Mouse (Mus musculus): ENCODE measurements at regions not wholly inside any gene's neighbourhood (a gene's known extent, or its start where the extent isn't known, plus 50 kb on each side); places are given as distances from the start of the nearest gene placed in this dataset.

DNA sequence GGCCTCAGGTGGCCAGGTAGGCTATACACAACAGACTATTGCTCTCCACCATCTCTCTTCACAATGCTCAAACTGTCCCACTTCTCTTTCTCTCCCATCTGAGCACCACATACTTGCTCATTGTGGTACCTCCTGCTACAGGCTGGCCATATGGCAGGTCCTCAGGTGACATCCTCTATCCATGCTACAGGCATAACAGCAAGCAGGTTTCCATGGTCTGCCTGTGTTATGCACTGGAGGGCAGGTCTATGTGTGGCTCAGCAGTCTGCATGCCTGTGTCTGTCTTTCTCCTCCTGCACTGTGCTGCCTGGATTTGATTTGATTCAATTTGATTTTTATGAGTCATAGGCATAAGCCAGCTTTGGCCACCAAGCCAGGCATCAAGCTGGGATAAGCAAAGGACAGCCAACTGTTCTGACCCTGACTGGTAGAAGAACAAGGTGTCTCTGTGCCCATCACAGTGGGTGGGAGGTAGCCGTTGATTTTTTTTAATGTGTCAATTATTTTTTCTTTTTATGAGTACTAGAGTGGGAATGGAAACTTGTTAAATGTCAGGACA lies 118.8 kb upstream of the Syt1 start:
- Histone ChIP-seq H3K4me1 (replicated peaks; ENCODE audit: control insufficient read depth, insufficient read depth, low read length) (no peaks in the 10 kb centered on the region), H3K9me3 (ENCODE audit: control insufficient read depth, low read length) (no peaks in the 10 kb centered on the region), H3K4me2 (no peak overlapping the region), H3K9ac (ENCODE audit: low read depth, low read length) (no peak overlapping the region), H3K4me3 (ENCODE audit: low read depth, low read length) (no peak overlapping the region), H3K27ac (ENCODE audit: low read depth, low read length) (no peak overlapping the region), H3K36me3 (ENCODE audit: control insufficient read depth, insufficient read depth, low read length) (no peaks in the 10 kb centered on the region), H3K27me3 (replicated peaks; ENCODE audit: control insufficient read depth, insufficient read depth, low read length) (no peaks in the 10 kb centered on the region)
- WGBS, result 83% methylated on average over 1 of the region's 1 CpGs
- DNase-seq (ENCODE audit: low spot score) (no peak), ATAC-seq (replicated peaks; ENCODE audit: low FRiP score) (no peak)

DNA sequence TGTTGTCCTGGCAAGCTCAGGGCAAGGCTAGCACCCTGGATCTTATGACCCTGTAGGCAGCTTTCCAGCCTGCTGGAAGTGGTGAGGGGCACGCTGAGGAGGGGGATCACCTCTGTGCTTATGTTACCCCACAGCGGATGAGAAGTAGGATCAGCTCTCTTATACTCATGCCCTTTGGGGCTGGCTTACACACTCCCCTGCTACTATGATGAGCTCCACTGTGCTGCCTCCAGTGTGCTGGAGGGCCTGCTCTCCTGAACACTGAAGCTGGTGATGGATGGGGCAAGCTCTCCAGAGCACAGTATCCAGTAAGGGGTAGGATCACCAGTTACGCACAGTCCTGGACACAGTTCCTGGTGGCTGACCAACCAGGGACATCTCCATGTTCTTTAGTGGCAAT lies 118.3 kb upstream of the Syt1 start:
- H3K27ac ChIP-seq (ENCODE audit: low read depth, low read length), result no peak overlapping the region
- H3K4me3 ChIP-seq (ENCODE audit: low read depth, low read length), result no peak overlapping the region
- 89% methylated on average over 3 of the region's 3 CpGs for WGBS
- ATAC-seq (replicated peaks; ENCODE audit: low FRiP score), result 0 out of 2 replicates have a peak, but pooled peaks have one; percentile 12
- H3K4me1 ChIP-seq (replicated peaks; ENCODE audit: control insufficient read depth, insufficient read depth, low read length), result no peaks in the 10 kb centered on the region
- no peaks in the 10 kb centered on the region for H3K36me3 ChIP-seq (ENCODE audit: control insufficient read depth, insufficient read depth, low read length)
- H3K4me2 ChIP-seq, result no peak overlapping the region
- no peak for DNase-seq (ENCODE audit: low spot score)
- H3K27me3 ChIP-seq (replicated peaks; ENCODE audit: control insufficient read depth, insufficient read depth, low read length), result no peaks in the 10 kb centered on the region
- no peak overlapping the region for H3K9ac ChIP-seq (ENCODE audit: low read depth, low read length)
- H3K9me3 ChIP-seq (ENCODE audit: control insufficient read depth, low read length), result no peaks in the 10 kb centered on the region

DNA sequence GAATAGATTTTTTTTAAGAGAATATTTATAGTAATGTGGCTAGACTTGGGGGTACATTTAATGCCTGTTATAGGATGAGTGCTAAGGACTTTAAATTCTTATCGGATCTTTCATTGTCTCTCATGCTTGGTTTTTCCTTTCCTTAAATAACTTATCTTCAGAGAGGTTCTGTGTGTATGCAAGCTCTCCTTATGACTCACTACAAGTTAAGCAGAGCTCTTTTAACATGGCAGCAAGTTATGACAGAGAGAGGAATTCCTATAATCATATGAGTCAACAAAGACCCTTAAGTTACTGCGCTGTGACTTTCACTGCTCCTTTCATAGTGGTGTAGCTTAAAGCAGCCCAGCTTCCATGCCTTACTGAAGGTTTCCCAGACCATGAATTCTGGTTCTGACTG lies 115.9 kb upstream of the Syt1 start:
- Histone ChIP-seq H3K27me3 (replicated peaks; ENCODE audit: control insufficient read depth, insufficient read depth, low read length) (no peaks in the 10 kb centered on the region), H3K9ac (ENCODE audit: low read depth, low read length) (no peak overlapping the region), H3K36me3 (ENCODE audit: control insufficient read depth, insufficient read depth, low read length) (no peaks in the 10 kb centered on the region), H3K4me3 (ENCODE audit: low read depth, low read length) (no peak overlapping the region), H3K4me2 (no peak overlapping the region), H3K4me1 (replicated peaks; ENCODE audit: control insufficient read depth, insufficient read depth, low read length) (no peaks in the 10 kb centered on the region), H3K27ac (ENCODE audit: low read depth, low read length) (no peak overlapping the region), H3K9me3 (ENCODE audit: control insufficient read depth, low read length) (no peaks in the 10 kb centered on the region)
- ATAC-seq (replicated peaks; ENCODE audit: low FRiP score), result no peak
- WGBS, result 89% methylated on average over 2 of the region's 2 CpGs
- no peak for DNase-seq (ENCODE audit: low spot score)

DNA sequence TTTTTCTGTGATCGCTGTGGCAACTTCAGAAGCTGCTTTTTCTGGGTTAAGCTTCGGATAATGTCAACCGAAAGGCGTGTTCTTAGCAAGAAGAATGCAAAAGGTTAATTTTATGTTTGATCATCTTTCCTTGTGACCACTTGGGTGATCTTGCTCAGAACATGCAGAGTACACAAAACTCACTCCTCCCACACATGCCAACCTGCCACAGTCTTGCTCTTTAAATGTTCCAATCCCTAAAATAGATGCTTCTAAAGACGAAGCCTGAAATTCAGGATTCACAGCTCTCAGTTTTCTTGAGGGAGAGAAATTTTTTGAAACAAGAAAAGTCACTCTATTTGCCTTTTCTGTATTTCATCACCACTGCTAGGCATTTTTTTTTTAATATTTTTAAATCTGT lies 106.4 kb upstream of the Syt1 start:
- H3K4me1 ChIP-seq (replicated peaks; ENCODE audit: control insufficient read depth, insufficient read depth, low read length), result no peaks in the 10 kb centered on the region
- no peaks in the 10 kb centered on the region for H3K9me3 ChIP-seq (ENCODE audit: control insufficient read depth, low read length)
- H3K36me3 ChIP-seq (ENCODE audit: control insufficient read depth, insufficient read depth, low read length), result no peaks in the 10 kb centered on the region
- no peak overlapping the region for H3K4me2 ChIP-seq
- H3K27me3 ChIP-seq (replicated peaks; ENCODE audit: control insufficient read depth, insufficient read depth, low read length), result no peaks in the 10 kb centered on the region
- H3K4me3 ChIP-seq (ENCODE audit: low read depth, low read length), result no peak overlapping the region
- H3K9ac ChIP-seq (ENCODE audit: low read depth, low read length), result no peak overlapping the region
- ATAC-seq (replicated peaks; ENCODE audit: low FRiP score) (no peak), DNase-seq (ENCODE audit: low spot score) (no peak)
- no peak overlapping the region for H3K27ac ChIP-seq (ENCODE audit: low read depth, low read length)
- 85% methylated on average over 5 of the region's 5 CpGs for WGBS

DNA sequence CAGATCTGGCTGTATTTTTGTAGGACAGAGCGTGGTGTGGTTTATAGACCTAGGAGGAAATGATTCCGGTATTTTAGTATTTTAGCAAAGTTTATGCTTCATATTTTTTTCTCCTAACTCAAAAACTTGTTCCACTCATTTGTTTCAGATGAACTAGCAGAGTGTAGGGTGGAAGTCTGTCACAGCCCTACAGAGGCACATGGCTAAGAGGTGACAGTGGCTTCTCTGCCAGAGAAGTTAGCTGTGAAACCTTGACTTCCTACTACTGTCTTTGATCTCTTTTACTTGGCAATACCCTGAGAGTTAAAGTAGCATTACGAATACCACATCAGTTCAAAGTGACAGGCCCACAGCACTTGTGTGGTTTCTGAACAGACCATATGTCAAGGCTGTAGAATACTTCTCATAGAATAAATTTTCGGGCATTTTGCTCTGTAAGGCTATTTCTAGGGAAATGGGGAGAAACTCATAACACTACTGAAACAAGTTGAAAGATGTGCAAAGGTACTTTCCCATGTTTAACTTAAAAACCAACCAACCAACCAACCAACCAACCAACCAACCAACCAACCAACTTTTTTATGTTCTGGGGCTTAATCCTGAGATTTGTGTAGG lies 104.3 kb upstream of the Syt1 start:
- ATAC-seq (replicated peaks; ENCODE audit: low FRiP score) (no peak), DNase-seq (ENCODE audit: low spot score) (no peak)
- Histone ChIP-seq H3K4me1 (replicated peaks; ENCODE audit: control insufficient read depth, insufficient read depth, low read length) (no peaks in the 10 kb centered on the region), H3K27ac (ENCODE audit: low read depth, low read length) (no peak overlapping the region), H3K4me2 (no peak overlapping the region), H3K27me3 (replicated peaks; ENCODE audit: control insufficient read depth, insufficient read depth, low read length) (no peaks in the 10 kb centered on the region), H3K36me3 (ENCODE audit: control insufficient read depth, insufficient read depth, low read length) (no peaks in the 10 kb centered on the region), H3K9ac (ENCODE audit: low read depth, low read length) (no peak overlapping the region), H3K4me3 (ENCODE audit: low read depth, low read length) (no peak overlapping the region), H3K9me3 (ENCODE audit: control insufficient read depth, low read length) (no peaks in the 10 kb centered on the region)
- 73% methylated on average over 4 of the region's 4 CpGs for WGBS

DNA sequence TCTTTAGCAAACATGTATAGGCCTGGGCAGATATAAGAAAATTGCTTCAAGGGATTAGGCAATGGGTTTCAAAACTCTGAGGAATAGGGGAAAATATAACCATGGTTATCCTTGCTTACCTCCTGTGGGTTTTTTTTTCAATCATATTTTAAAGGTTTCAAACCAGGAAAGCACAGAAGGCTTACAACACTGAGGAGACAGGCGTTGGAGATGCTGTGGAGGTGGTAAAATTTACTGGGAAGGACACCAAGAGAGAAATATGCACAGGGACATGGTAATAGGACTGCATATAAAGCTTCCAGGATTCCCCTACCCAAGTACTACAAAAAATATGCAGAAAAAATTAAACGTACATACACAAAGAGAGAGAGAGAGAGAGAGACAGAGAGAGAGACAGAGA lies 95.0 kb upstream of the Syt1 start:
- 69% methylated on average over 2 of the region's 2 CpGs for WGBS

DNA sequence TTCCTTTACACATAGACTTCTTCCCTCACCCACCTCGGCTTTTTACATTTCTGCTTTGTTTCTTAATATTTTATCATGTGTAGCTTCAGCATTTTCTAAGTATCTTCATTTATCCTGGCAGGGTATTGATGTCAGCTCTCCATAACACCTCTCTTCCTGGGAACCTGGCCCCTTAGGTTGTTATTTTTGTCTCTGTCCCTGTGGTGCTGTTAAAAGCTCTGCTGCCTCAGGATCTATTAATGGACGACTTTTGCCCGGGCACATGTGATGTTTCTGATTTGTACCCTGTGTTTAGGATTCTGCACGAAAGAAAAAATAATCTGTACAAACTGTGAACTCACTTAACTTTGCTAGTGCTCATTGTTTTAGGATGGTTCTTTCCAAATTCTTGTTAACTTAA lies 81.4 kb upstream of the Syt1 start:
- no peaks in the 10 kb centered on the region for H3K4me1 ChIP-seq (replicated peaks; ENCODE audit: control insufficient read depth, insufficient read depth, low read length)
- ATAC-seq (replicated peaks; ENCODE audit: low FRiP score) (no peak), DNase-seq (ENCODE audit: low spot score) (no peak)
- 65% methylated on average over 4 of the region's 4 CpGs for WGBS
- H3K9me3 ChIP-seq (ENCODE audit: control insufficient read depth, low read length), result no peaks in the 10 kb centered on the region
- H3K4me2 ChIP-seq, result no peak overlapping the region
- H3K9ac ChIP-seq (ENCODE audit: low read depth, low read length), result no peak overlapping the region
- no peak overlapping the region for H3K27ac ChIP-seq (ENCODE audit: low read depth, low read length)
- no peak overlapping the region for H3K4me3 ChIP-seq (ENCODE audit: low read depth, low read length)
- H3K27me3 ChIP-seq (replicated peaks; ENCODE audit: control insufficient read depth, insufficient read depth, low read length), result no peaks in the 10 kb centered on the region
- no peaks in the 10 kb centered on the region for H3K36me3 ChIP-seq (ENCODE audit: control insufficient read depth, insufficient read depth, low read length)

More for the DNA sequence above, 95.0 kb upstream of the Syt1 start:
- H3K4me2 ChIP-seq, result no peak overlapping the region
- H3K4me3 ChIP-seq (ENCODE audit: low read depth, low read length), result no peak overlapping the region
- ATAC-seq (replicated peaks; ENCODE audit: low FRiP score) (no peak), DNase-seq (ENCODE audit: low spot score) (no peak)
- no peaks in the 10 kb centered on the region for H3K36me3 ChIP-seq (ENCODE audit: control insufficient read depth, insufficient read depth, low read length)
- H3K27me3 ChIP-seq (replicated peaks; ENCODE audit: control insufficient read depth, insufficient read depth, low read length), result no peaks in the 10 kb centered on the region
- no peak overlapping the region for H3K27ac ChIP-seq (ENCODE audit: low read depth, low read length)
- H3K4me1 ChIP-seq (replicated peaks; ENCODE audit: control insufficient read depth, insufficient read depth, low read length), result no peaks in the 10 kb centered on the region
- H3K9ac ChIP-seq (ENCODE audit: low read depth, low read length), result no peak overlapping the region
- H3K9me3 ChIP-seq (ENCODE audit: control insufficient read depth, low read length), result no peaks in the 10 kb centered on the region

DNA sequence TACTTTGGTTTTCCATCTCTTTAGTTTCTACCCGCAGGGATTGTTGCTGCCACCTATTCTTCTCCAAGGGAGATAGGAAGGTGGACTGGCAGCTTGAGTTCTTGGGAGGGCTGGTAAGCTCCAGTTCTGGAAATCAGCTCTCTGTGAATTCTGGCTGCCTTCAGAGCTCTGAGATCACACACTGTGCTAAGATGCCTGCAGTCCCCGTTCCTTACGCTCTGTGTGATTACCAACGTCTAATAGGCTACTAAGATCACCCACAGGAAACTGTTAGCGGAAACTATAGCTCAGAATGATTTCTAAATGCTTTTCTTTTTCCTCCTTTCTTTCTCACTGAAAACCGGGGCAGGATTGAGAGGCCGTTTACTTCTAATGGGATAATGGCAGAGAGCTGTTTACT lies 69.0 kb upstream of the Syt1 start:
- WGBS, result 51% methylated on average over 7 of the region's 7 CpGs
- no peaks in the 10 kb centered on the region for H3K9me3 ChIP-seq (ENCODE audit: control insufficient read depth, low read length)
- H3K4me3 ChIP-seq (ENCODE audit: low read depth, low read length), result no peak overlapping the region
- H3K4me2 ChIP-seq, result no peak overlapping the region
- H3K27ac ChIP-seq (ENCODE audit: low read depth, low read length), result no peak overlapping the region
- DNase-seq (ENCODE audit: low spot score) (no peak), ATAC-seq (replicated peaks; ENCODE audit: low FRiP score) (no peak)
- no peaks in the 10 kb centered on the region for H3K4me1 ChIP-seq (replicated peaks; ENCODE audit: control insufficient read depth, insufficient read depth, low read length)
- H3K27me3 ChIP-seq (replicated peaks; ENCODE audit: control insufficient read depth, insufficient read depth, low read length), result no peaks in the 10 kb centered on the region
- no peak overlapping the region for H3K9ac ChIP-seq (ENCODE audit: low read depth, low read length)
- no peaks in the 10 kb centered on the region for H3K36me3 ChIP-seq (ENCODE audit: control insufficient read depth, insufficient read depth, low read length)

DNA sequence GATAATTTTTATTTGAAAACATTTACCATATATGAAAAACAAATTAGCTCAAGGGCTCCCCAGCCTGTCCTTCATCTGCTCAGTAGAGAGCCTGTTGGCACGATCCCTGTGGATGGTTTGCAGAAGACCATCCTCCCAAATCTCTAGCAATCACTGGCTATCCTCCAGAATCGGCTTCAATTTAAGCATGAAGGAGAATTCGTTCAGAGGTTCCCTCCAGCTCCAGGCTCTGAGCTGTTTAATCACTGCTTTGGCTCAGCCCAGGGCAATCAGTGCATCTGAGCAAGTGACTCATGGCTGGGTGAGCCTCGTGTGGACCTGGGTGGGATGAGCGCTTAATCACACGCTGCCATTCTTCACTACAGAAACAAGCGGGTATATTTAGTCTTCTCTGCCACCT lies 63.4 kb upstream of the Syt1 start:
- Histone ChIP-seq H3K4me1 (replicated peaks; ENCODE audit: control insufficient read depth, insufficient read depth, low read length) (no peaks in the 10 kb centered on the region), H3K27ac (ENCODE audit: low read depth, low read length) (no peak overlapping the region), H3K4me3 (ENCODE audit: low read depth, low read length) (no peak overlapping the region), H3K4me2 (no peak overlapping the region), H3K9me3 (ENCODE audit: control insufficient read depth, low read length) (no peaks in the 10 kb centered on the region), H3K27me3 (replicated peaks; ENCODE audit: control insufficient read depth, insufficient read depth, low read length) (no peaks in the 10 kb centered on the region), H3K36me3 (ENCODE audit: control insufficient read depth, insufficient read depth, low read length) (no peaks in the 10 kb centered on the region), H3K9ac (ENCODE audit: low read depth, low read length) (no peak overlapping the region)
- DNase-seq (ENCODE audit: low spot score) (no peak), ATAC-seq (replicated peaks; ENCODE audit: low FRiP score) (no peak)
- 77% methylated on average over 7 of the region's 7 CpGs for WGBS
